Mouse (Mus musculus): ENCODE results near the gene Jund. TPM values are rescaled to one million over a fixed set of nuclear protein-coding genes. Genes with fewer than 3 reads are reported as not detected.

Jund gene
- total RNA-seq, 2 experiments from 2014 or later = 60.6 to 77.9 TPM

GRCm38 (mm10) chr8:70747211-70747890 is 48.6 kb downstream of the Jund start:
- DNase-seq = peak in 1 of 2 experiments; percentile 4
- intact Hi-C loops (cut with DNase I) = no loop called here

- peak in 1 of 2 experiments; percentile 7 for DNase-seq
- intact Hi-C loops (cut with DNase I) = no loop called here
Measured at GRCm38 (mm10) chr8:70748246-70749096, 49.7 kb downstream of the Jund start.

DNA sequence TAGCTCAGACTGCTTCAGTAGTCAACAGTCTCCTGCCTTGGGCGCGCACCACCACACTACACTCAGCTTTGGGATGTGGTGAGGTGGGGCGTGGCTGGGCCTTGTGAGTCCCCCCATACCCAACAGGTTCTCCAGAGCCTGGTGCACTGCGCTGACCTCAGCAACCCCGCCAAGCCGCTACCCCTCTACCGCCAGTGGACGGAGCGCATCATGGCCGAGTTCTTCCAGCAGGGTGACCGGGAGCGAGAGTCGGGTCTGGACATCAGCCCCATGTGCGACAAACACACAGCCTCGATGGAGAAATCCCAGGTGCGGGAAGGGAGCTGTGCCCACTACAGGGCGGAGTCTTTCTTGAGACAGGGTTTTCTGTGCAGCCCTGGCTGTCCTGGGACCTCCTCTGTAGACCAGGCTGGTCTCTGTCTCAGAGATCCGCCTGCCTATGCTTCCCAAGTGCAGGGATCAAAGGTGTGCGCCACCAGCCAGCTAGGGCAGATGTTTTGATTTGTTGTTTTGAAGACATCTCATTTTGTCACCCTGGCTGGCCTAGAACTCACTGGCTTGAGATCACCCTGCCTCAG is 50.4 kb downstream of the Jund start:
- DNase-seq = peak in 1 of 2 experiments; percentile 2

More for the DNA sequence above, 50.4 kb downstream of the Jund start:
- intact Hi-C loops (cut with DNase I) = no loop called here

Other genes with a start within 250 kb of the Jund start
- gene Klhl26, start 222.0 kb upstream of the Jund start, total RNA-seq (2021) = 1 to 10 TPM; 6.8 to 7.5 TPM
- not detected for gene Tmem59l, start 211.6 kb upstream of the Jund start, total RNA-seq (2021)
- 1 to 10 TPM; 3.4 to 3.8 TPM for gene Crlf1, start 205.8 kb upstream of the Jund start, total RNA-seq (2021)
- 100 to 1,000 TPM; 126 to 128 TPM for gene Rex1bd, start 192.2 kb upstream of the Jund start, total RNA-seq (2021)
- gene Uba52, start 188.1 kb upstream of the Jund start, total RNA-seq (2021) = 100 to 1,000 TPM; 787 to 802 TPM
- 100 to 1,000 TPM in 1 of 2 experiments, 10 to 100 TPM in 1; 99.3 to 107 TPM for gene Fkbp8, start 171.2 kb upstream of the Jund start, total RNA-seq (2021)
- gene Kxd1, start 171.0 kb upstream of the Jund start, total RNA-seq (2021) = 10 to 100 TPM; 67.7 to 74.7 TPM
- gene Ell, start 159.5 kb upstream of the Jund start, total RNA-seq (2021) = 10 to 100 TPM in 1 of 2 experiments, 1 to 10 TPM in 1; 9.6 to 10.5 TPM
- 1 to 10 TPM; 4.1 to 5.1 TPM for gene Isyna1, start 104.6 kb upstream of the Jund start, total RNA-seq (2021)
- 10 to 100 TPM; 12.5 to 15.9 TPM for gene Ssbp4, start 90.1 kb upstream of the Jund start, total RNA-seq (2021)
- gene Lrrc25, start 82.8 kb upstream of the Jund start, total RNA-seq (2021) = under 1 TPM; 0.38 to 0.64 TPM
- under 1 TPM in 1 of 2 experiments, not detected in 1; 0.18 TPM for gene Gdf15, start 66.5 kb upstream of the Jund start, total RNA-seq (2021)
- gene Pgpep1, start 38.6 kb upstream of the Jund start, total RNA-seq (2021) = 10 to 100 TPM; 11.1 to 15.9 TPM
- gene Lsm4, start 25.7 kb upstream of the Jund start, total RNA-seq (2021) = 10 to 100 TPM; 54.9 to 63.3 TPM
- gene Iqcn, start 4.5 kb downstream of the Jund start, total RNA-seq (2021) = under 1 TPM in 1 of 2 experiments, not detected in 1; 0.05 TPM
- not detected for gene Gm3336, start 19.6 kb downstream of the Jund start, total RNA-seq (2021)
- 1 to 10 TPM; 1.9 to 2.1 TPM for gene Pde4c, start 24.8 kb downstream of the Jund start, total RNA-seq (2021)
- 10 to 100 TPM; 36.8 to 37.3 TPM for gene Rab3a, start 55.7 kb downstream of the Jund start, total RNA-seq (2021)
- 10 to 100 TPM; 20.7 to 21.4 TPM for gene Mpv17l2, start 62.0 kb downstream of the Jund start, total RNA-seq (2021)
- 10 to 100 TPM; 14.3 to 16.1 TPM for gene Pik3r2, start 77.8 kb downstream of the Jund start, total RNA-seq (2021)
- gene Mast3, start 106.1 kb downstream of the Jund start, total RNA-seq (2021) = 1 to 10 TPM; 2.9 to 4.1 TPM
- under 1 TPM in 1 of 2 experiments, not detected in 1; 0.15 TPM for gene Il12rb1, start 109.5 kb downstream of the Jund start, total RNA-seq (2021)
- 10 to 100 TPM; 47.9 to 92.8 TPM for gene Arrdc2, start 140.8 kb downstream of the Jund start, total RNA-seq (2021)
- gene Kcnn1, start 164.3 kb downstream of the Jund start, total RNA-seq (2021) = 10 to 100 TPM; 12.8 to 18.3 TPM
- gene Ccdc124, start 175.0 kb downstream of the Jund start, total RNA-seq (2021) = 10 to 100 TPM; 56.2 to 64.3 TPM
- under 1 TPM in 1 of 2 experiments, not detected in 1; 0.10 TPM for gene Slc5a5, start 193.8 kb downstream of the Jund start, total RNA-seq (2021)
- gene Rpl18a, start 198.5 kb downstream of the Jund start, total RNA-seq (2021) = 100 to 1,000 TPM; 802 to 969 TPM
- 10 to 100 TPM in 1 of 2 experiments, 1 to 10 TPM in 1; 9.6 to 15.6 TPM for gene Map1s, start 207.0 kb downstream of the Jund start, total RNA-seq (2021)